Mouse (Mus musculus) forebrain, embryonic 15.5 days (tissue): ENCODE measurements around the gene Defb29. TPM values are rescaled to one million over a fixed set of nuclear protein-coding genes. Genes with fewer than 3 reads are reported as not detected.

Source experiments
- ATAC-seq: fragments of 200-750 bp; cut with Nextera tagmentation; replicated peaks from 2 replicates; pipeline ENCODE4 v1.8.0; 2017; ENCODE audit warnings: mild to moderate bottlenecking, moderate TSS enrichment, moderate library complexity
- H3K27ac ChIP-seq: fragments of 300-500 bp; sonication (generic); replicated peaks from 2 replicates; pipeline ENCODE4 v1.5.1; 2015; ENCODE audit warnings: mild to moderate bottlenecking, inconsistent platforms
- H3K27me3 ChIP-seq: fragments of 300-500 bp; sonication (generic); 2 replicates; pipeline ENCODE4 v1.6.1; 2015; ENCODE audit warnings: inconsistent platforms
- H3K36me3 ChIP-seq: fragments of 300-500 bp; sonication (generic); 2 replicates; pipeline ENCODE4 v1.6.1; 2015; ENCODE audit warnings: mild to moderate bottlenecking, inconsistent platforms
- H3K4me1 ChIP-seq: fragments of 300-500 bp; sonication (generic); 2 replicates; pipeline ENCODE4 v1.6.1; 2015; ENCODE audit warnings: inconsistent platforms
- H3K4me2 ChIP-seq: fragments of 300-500 bp; sonication (generic); replicated peaks from 2 replicates; pipeline ENCODE4 v1.6.1; 2015; ENCODE audit warnings: mild to moderate bottlenecking, inconsistent platforms
- H3K4me3 ChIP-seq: fragments of 300-500 bp; sonication (generic); 2 replicates; pipeline ENCODE4 v1.5.1; 2015; ENCODE audit warnings: mild to moderate bottlenecking, inconsistent platforms
- H3K9ac ChIP-seq: fragments of 300-500 bp; sonication (generic); replicated peaks from 2 replicates; pipeline ENCODE4 v1.6.1; 2015; ENCODE audit warnings: mild to moderate bottlenecking, inconsistent platforms
- H3K9me3 ChIP-seq: fragments of 300-500 bp; sonication (generic); 2 replicates; pipeline ENCODE4 v1.6.1; 2016; ENCODE audit warnings: inconsistent platforms
- WGBS: fragments of 180-500 bp; shearing (Covaris S2); methylation state at CpG from one replicate; pipeline ENCODE4 v1.1.7; 2015; ENCODE audit warnings: mixed read lengths; 5-methylcytosine and 5-hydroxymethylcytosine counted together
- polyA plus RNA-seq: library from polyadenylated mRNA; unstranded; fragments of >200 nt; fragmentation: Nextera tagmentation; extraction: Ambion mirVana; gene quantifications from 2 replicates; pipeline ENCODE4 v1.2.1, GENCODE M21; 2015

The Defb29 gene
- polyA plus RNA-seq, result not detected in 2 replicates

DNA sequence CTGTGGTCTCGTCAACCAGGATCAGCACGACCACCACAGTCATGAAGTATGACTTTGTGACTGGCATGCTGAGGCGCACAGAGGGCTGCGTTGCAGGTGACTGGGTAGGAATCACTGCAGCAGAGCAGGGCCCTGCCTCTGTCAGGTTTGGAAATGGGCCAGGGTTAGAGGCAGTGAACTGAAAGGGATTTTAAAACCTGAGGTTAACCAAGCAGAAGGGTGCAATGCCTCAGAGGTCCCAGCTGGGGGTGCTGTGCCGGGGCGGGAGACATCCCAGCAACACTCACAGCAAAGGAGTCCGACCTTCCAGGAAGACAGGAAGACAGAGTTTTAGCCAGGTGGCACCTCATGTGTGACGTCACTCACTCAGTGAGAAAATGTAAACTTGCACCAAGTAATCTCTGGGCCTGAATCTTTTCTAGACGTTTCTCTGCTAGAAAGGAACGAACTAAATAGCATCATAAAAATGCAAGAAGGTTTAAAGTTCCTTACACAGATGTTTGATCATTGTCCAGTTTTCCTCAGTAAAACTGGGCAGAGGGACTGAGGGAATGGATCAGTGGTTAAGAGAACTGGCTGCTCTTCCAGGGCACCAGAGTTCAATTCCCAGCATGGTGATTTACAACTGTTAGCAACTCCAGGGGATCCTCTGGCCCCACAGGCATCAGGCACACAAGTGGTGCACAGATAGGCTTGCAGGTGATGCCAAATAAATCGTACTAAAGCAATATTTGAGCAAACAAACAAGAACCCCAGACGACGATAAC, at the start of gene Defb29:
Defb29 (minus strand) TSS at position 155 of the 767 bp plus-strand sequence.
- WGBS, result 60% methylated on average over 13 of the region's 13 CpGs
- no peak for ATAC-seq
- Histone ChIP-seq H3K27me3 (no peaks in the 10 kb centered on the region), H3K9ac (no peak within 1 kb of the TSS), H3K9me3 (no peaks in the 10 kb centered on the region), H3K36me3 (no peaks in the 10 kb centered on the region), H3K27ac (no peak within 1 kb of the TSS), H3K4me1 (no peaks in the 10 kb centered on the region), H3K4me2 (no peak within 1 kb of the TSS), H3K4me3 (no peak within 1 kb of the TSS)

DNA sequence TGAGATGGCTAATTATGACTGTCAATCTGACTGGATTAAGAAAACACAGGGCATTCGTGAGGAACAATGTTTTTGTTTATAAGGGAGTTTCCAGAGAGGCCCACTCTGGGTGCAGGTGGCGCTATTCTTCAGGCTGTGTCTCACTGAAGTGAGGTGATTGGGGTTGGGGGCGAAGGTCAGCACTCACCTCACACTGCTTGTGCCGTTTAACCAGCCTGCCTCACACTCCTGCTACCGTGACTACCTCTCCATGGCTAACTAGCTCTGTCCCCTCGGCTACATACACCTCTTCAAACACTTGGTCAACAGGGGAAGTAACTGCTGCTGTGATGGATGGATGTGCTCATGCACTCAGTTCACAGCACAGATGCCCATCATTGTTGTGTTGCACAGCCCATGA, 49.1 kb upstream of the Defb29 start:
- Histone ChIP-seq H3K9me3 (no peaks in the 10 kb centered on the region), H3K9ac (no peak overlapping the region), H3K4me2 (no peak overlapping the region), H3K27me3 (no peaks in the 10 kb centered on the region), H3K36me3 (no peaks in the 10 kb centered on the region), H3K4me1 (no peaks in the 10 kb centered on the region; the same call in 1 of the 2 replicates), H3K27ac (no peak overlapping the region), H3K4me3 (no peak overlapping the region)
- ATAC-seq, result no peak
- WGBS, result 36% methylated on average over 6 of the region's 6 CpGs

DNA sequence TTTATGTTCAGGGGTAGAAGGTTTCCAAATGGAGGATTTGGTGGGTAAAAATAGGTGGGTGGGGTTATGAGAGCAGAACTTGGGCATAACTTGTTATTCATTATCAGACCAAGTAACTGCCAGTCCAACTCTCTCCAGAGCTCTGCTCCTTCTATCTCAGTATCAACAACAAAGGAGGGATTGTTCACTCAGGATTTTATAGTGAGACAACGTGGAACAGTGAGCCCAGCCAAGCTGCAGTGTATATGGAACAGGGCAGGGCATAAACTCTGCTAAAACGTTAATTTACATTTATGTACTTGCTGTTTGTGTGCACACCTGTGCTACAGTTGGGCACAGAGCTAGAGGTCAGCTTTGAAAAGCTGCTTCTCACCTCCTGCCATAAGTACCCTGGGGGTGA, 48.6 kb upstream of the Defb29 start:
- Histone ChIP-seq H3K9me3 (no peaks in the 10 kb centered on the region), H3K4me1 (no peaks in the 10 kb centered on the region; the same call in 1 of the 2 replicates), H3K9ac (no peak overlapping the region), H3K27ac (no peak overlapping the region), H3K27me3 (no peaks in the 10 kb centered on the region), H3K4me3 (no peak overlapping the region), H3K36me3 (no peaks in the 10 kb centered on the region), H3K4me2 (no peak overlapping the region)
- no peak for ATAC-seq
- 34% methylated on average over 2 of the region's 2 CpGs for WGBS

DNA sequence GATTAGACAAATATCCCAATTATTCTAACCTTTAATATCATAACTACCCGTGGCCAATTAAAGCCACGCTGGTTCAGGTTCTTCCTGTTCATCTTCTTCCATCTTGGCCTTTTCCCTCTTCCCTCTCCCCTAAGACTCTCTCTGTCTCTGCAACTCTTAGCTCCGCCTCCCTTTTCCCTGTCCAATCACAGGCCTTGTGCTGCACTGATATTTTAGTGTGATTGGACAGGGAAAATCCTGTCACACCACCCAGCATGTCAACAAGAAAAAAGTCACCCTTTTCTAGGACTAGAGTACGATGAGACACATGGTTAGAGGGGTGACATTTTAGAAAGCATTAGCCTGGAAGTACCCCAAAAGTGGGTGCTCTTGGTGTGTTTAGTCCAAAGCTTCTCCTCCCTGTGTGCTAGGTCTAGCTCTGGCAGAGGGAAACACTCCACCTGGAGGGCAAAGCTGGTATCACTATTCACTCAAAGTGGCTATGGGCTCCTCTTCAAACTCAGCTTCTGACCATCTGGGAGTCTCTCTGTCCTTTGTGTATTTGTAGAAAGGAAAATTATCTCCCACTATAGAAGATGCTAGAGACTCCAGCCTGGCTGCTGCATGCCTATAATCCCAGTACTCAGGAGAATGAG, 47.1 kb upstream of the Defb29 start:
- Histone ChIP-seq H3K36me3 (no peaks in the 10 kb centered on the region), H3K9ac (no peak overlapping the region), H3K27ac (no peak overlapping the region), H3K4me1 (no peaks in the 10 kb centered on the region; the same call in 1 of the 2 replicates), H3K9me3 (no peaks in the 10 kb centered on the region), H3K4me2 (no peak overlapping the region), H3K4me3 (no peak overlapping the region), H3K27me3 (no peaks in the 10 kb centered on the region)
- 75% methylated on average over 4 of the region's 4 CpGs for WGBS
- ATAC-seq, result no peak

DNA sequence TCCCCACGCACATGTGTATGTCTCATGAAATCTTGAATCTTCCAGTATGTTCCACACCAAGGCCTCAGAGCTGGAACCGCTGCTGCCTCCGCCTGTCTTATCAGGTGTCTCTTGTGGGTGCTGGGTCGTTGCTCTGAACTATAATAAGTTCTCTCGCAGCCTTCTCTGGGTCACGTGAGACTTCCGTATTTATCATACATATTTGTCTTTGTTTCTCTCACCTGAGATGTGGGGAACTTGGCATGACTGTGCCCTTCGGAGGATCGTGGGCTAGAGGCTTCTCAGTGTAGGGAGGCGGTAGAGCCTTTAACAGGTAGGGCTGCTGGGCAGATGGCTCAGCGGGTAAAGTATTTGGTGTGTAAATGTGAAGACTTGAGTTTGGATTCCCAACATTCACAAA, 40.7 kb upstream of the Defb29 start:
- Histone ChIP-seq H3K4me2 (no peak overlapping the region), H3K9ac (no peak overlapping the region), H3K9me3 (no peaks in the 10 kb centered on the region), H3K36me3 (no peaks in the 10 kb centered on the region), H3K27ac (no peak overlapping the region), H3K4me3 (no peak overlapping the region), H3K27me3 (no peaks in the 10 kb centered on the region), H3K4me1 (no peaks in the 10 kb centered on the region)
- 91% methylated on average over 11 of the region's 11 CpGs for WGBS
- ATAC-seq, result no peak

DNA sequence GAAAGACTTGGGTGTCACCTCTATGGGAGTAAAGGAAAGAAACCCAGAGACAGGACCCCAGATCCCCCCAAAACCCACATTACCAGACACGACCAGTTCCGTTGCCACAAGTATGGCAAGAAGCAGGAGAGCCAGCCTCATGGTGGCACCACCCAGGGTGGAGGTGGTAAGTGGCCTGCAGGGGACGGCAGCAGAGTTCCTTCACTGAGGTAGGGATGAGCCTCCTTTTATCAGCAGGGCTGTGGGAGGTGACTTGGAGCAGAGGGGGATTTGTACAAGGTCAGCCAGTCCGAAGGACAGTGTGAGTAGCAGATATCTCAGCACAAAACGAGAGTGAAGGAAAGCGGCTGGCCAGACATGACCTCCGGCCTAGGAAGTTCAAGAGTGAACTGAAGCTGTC, 40.2 kb upstream of the Defb29 start, which contains the start of gene Defb19:
Defb19 (minus strand) TSS at position 206 of the 400 bp plus-strand sequence.
- Histone ChIP-seq H3K9ac (no peak within 1 kb of the TSS), H3K9me3 (no peaks in the 10 kb centered on the region)
- 75% methylated on average over 7 of the region's 7 CpGs for WGBS

DNA sequence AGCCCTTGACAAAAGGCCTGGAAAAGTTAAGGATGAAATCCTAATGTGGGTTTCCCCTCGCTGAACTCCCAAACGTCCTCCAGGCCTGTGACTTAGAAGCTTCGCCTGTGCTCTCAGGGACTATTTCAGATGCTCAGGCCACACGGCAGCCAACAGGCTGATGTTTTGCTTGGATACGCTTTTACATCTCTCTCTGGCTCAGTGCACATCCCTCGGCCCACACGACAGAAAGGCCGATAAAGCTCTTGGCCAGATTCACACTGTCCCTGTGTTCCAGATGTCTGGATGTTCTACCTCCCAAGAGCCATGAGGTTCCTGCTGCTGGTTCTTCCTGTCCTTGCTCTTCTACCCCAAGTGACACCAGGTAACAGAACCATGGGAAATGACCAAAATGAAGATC, 33.6 kb upstream of the Defb29 start:
- Histone ChIP-seq H3K9ac (no peak overlapping the region), H3K4me1 (no peaks in the 10 kb centered on the region), H3K27ac (no peak overlapping the region), H3K4me3 (no peak overlapping the region), H3K27me3 (no peaks in the 10 kb centered on the region), H3K9me3 (no peaks in the 10 kb centered on the region), H3K36me3 (no peaks in the 10 kb centered on the region), H3K4me2 (no peak overlapping the region)
- no peak for ATAC-seq
- WGBS, result 92% methylated on average over 8 of the region's 8 CpGs

More for the DNA sequence above, 40.2 kb upstream of the Defb29 start, which contains the start of gene Defb19:
- ATAC-seq, result no peak
- Histone ChIP-seq H3K4me3 (no peak within 1 kb of the TSS), H3K27me3 (no peaks in the 10 kb centered on the region), H3K36me3 (no peaks in the 10 kb centered on the region), H3K4me1 (no peaks in the 10 kb centered on the region), H3K27ac (no peak within 1 kb of the TSS), H3K4me2 (no peak within 1 kb of the TSS)

DNA sequence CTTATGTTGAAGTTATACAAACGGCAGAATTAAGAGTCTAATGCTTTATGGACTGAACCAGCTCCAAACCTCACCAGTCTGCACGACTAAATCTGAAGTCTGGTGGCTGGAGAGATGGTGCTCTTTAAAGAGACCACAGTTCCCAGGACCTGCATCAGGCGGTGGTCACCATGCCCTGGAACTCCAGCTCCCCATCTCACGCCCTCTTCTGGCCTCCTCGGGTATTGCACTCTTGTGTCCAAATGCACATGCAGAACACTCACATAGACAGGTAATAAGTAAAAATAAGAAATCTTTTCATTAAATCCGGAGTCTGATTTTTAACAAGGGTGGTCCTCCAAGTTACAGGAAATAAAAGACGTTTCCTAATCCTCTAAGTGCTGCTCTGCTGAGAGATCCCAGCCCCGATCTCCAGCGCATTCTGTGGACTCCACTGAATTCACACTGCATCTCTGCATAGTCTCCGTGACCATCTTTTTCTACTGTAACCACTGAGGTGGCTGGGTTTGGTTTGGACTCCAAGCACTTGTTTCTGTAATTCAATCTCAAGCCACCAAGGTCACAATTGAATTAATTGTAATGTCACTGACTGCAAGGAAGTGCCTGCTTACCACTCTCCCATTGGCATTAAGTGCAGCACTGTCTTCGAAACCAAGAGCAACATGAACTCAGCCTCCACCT, 32.4 kb upstream of the Defb29 start, which contains the start of gene Defb21:
Defb21 (plus strand) TSS at position 631 of the 681 bp plus-strand sequence.
- no peak within 1 kb of the TSS for H3K9ac ChIP-seq
- no peak within 1 kb of the TSS for H3K4me2 ChIP-seq
- 63% methylated on average over 11 of the region's 11 CpGs for WGBS
- no peak within 1 kb of the TSS for H3K4me3 ChIP-seq
- no peaks in the 10 kb centered on the region for H3K4me1 ChIP-seq
- H3K9me3 ChIP-seq, result no peaks in the 10 kb centered on the region
- no peak within 1 kb of the TSS for H3K27ac ChIP-seq
- no peak for ATAC-seq
- no peaks in the 10 kb centered on the region for H3K36me3 ChIP-seq
- no peaks in the 10 kb centered on the region for H3K27me3 ChIP-seq

DNA sequence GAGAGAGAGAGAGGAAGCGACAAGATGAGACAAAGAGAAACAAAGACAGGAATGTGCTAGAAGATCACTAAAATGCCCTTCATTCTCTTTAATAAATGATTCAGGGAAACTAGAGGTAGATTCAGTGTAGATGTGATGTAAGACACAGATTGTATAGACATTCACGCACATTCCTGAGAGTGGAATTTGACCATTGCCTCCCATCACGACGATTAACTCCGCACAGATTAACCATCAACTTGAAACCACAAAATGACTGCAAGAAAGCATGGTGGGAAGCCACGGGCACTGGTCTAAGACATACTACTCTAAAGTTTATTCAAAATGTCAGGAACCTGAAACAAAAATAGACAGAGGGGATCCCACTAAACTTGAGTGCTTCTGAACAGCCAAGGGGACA, 30.4 kb upstream of the Defb29 start:
- no peaks in the 10 kb centered on the region for H3K27me3 ChIP-seq
- no peaks in the 10 kb centered on the region for H3K4me1 ChIP-seq
- H3K36me3 ChIP-seq, result no peaks in the 10 kb centered on the region
- H3K4me3 ChIP-seq, result no peak overlapping the region
- WGBS, result 86% methylated on average over 6 of the region's 6 CpGs
- no peaks in the 10 kb centered on the region for H3K9me3 ChIP-seq
- H3K27ac ChIP-seq, result no peak overlapping the region
- ATAC-seq, result no peak
- no peak overlapping the region for H3K4me2 ChIP-seq
- no peak overlapping the region for H3K9ac ChIP-seq

DNA sequence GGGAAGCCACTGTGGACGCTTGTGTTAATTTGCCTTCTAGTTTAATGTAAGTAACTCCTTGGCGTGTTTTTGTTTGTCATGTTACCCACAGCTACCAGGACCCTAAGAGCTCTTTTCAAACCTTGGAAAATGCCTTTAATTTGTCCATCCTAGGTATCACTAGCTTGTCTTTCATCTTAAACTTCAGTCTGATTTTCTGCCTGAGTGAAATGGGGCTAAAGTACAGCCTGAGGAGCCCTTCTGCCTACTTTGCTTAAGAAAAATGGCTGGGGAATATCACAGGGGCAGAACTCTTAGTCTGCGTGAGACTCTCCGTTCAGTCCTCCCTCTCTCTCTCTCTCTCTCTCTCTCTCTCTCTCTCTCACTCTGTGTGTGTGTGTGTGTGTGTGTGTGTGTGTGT, 30.0 kb upstream of the Defb29 start:
- 78% methylated on average over 4 of the region's 4 CpGs for WGBS
- H3K27ac ChIP-seq, result no peak overlapping the region
- ATAC-seq, result no peak
- no peaks in the 10 kb centered on the region for H3K36me3 ChIP-seq
- H3K9ac ChIP-seq, result no peak overlapping the region
- no peaks in the 10 kb centered on the region for H3K4me1 ChIP-seq
- no peaks in the 10 kb centered on the region for H3K27me3 ChIP-seq
- no peak overlapping the region for H3K4me3 ChIP-seq
- H3K9me3 ChIP-seq, result no peaks in the 10 kb centered on the region
- H3K4me2 ChIP-seq, result no peak overlapping the region

DNA sequence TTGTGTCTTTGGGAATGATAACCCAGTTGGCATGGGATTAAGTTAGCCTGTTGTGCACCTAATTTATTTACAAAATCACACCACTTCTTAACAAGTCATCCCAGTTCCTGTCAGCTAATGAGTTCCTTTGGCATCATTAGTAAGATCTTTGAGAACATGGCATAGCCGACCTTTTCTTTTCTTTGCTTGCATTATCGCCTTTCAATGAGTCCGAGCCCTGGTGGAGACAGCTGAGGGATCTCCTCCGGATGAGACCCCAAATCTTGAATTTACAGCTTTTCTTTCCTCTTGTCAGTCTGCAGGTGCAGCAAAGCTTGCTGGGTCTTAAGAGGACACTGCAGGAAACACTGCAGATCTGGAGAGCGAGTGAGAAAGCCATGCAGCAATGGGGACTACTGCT, 29.1 kb upstream of the Defb29 start, which contains the start of gene Gm17416:
Gm17416 (plus strand) TSS at position 301 of the 400 bp plus-strand sequence.
- H3K27me3 ChIP-seq, result no peaks in the 10 kb centered on the region
- no peak within 1 kb of the TSS for H3K27ac ChIP-seq
- no peak within 1 kb of the TSS for H3K4me3 ChIP-seq
- 83% methylated on average over 5 of the region's 5 CpGs for whole genome bisulfite sequencing
- H3K4me2 ChIP-seq, result no peak within 1 kb of the TSS
- H3K9ac ChIP-seq, result no peak within 1 kb of the TSS
- H3K9me3 ChIP-seq, result no peaks in the 10 kb centered on the region
- no peaks in the 10 kb centered on the region for H3K4me1 ChIP-seq
- H3K36me3 ChIP-seq, result no peaks in the 10 kb centered on the region
- no peak for ATAC-seq

DNA sequence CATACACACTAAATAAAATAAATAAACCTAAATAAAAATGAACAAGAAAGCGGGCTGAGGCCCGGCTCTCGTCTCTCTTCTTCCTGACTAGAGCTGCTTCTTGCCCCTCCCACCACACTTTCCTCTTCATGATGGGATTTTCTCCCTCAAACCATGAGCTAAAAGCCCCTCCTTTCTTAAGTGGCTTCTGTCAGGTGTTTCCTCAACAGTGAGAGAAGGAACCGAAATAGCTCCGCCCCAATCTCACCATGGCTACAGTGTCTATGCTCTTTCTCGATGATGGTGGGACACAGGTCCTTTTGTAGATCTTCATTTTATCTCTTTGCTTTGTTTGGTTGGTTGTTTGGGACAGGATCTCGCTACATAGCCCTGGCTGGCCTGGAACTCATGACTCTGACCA, 16.8 kb upstream of the Defb29 start:
- no peak overlapping the region for H3K27ac ChIP-seq
- no peaks in the 10 kb centered on the region for H3K36me3 ChIP-seq
- H3K27me3 ChIP-seq, result no peaks in the 10 kb centered on the region
- 89% methylated on average over 7 of the region's 7 CpGs for WGBS
- no peak overlapping the region for H3K4me3 ChIP-seq
- no peak overlapping the region for H3K4me2 ChIP-seq
- no peaks in the 10 kb centered on the region for H3K9me3 ChIP-seq
- H3K4me1 ChIP-seq, result no peaks in the 10 kb centered on the region
- ATAC-seq, result no peak
- H3K9ac ChIP-seq, result no peak overlapping the region
